Mouse (Mus musculus): Measurements from ENCODE around the gene Chrna3. TPM values are rescaled to one million over a fixed set of nuclear protein-coding genes. Genes with fewer than 3 reads are reported as not detected.

Gene Chrna3
- polyA plus RNA-seq, 1 experiment, result not detected

DNA sequence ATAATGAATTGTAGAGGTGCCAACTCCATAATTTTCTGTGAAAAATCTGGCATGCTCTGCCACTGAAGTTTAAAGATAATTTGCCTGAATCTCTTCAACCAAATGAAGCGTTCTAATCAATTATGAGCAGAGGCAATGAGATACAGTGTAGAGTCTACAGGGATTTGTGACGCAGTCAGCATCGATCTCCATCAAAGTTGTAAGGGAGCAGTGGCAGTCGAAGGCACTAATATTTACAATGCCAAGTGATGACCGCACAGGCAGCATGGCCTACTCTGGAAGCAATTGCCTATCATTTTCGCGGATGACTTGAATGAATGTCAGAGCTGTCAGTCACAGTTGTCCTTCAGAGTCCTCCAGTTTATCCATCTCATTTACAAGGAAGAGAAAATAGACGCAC lies 45.7 kb downstream of the Chrna3 start, which contains the start of gene Chrna5:
TSS of gene Chrna5 (plus strand) at position 207 of the 400 bp plus-strand sequence.
- TF ChIP-seq POLR2A (IDR thresholded peaks at IDR 0.05; ENCODE audit: low read depth, low read length) (no peak), CTCF (IDR thresholded peaks at IDR 0.05; ENCODE audit: extremely low read depth, insufficient read depth, insufficient read length, insufficient replicate concordance) (no peak)
- WGBS, result 80% methylated on average over 8 of the region's 8 CpGs
- no peak for DNase-seq (ENCODE audit: low read depth in 1 of 2, low spot score in 2 of 2)
- H3K4me1 ChIP-seq (ENCODE audit: control insufficient read depth, insufficient read depth, insufficient read length), result peaks cover 3% of the 10 kb centered on the region; the same call in 1 of the 2 replicates
- H3K27ac ChIP-seq (ENCODE audit: insufficient read depth, low read length), result no peak within 1 kb of the TSS
- peaks cover 14% of the 10 kb centered on the region for H3K27me3 ChIP-seq (ENCODE audit: control insufficient read depth, insufficient read depth, low read length)
- no peaks in the 10 kb centered on the region for H3K36me3 ChIP-seq (ENCODE audit: control insufficient read depth, insufficient read depth, low read length)
- peak within 1 kb of the TSS; percentile 54; the same call in 1 of the 2 replicates for H3K4me3 ChIP-seq (ENCODE audit: extremely low read depth, insufficient read depth, insufficient read length)

DNA sequence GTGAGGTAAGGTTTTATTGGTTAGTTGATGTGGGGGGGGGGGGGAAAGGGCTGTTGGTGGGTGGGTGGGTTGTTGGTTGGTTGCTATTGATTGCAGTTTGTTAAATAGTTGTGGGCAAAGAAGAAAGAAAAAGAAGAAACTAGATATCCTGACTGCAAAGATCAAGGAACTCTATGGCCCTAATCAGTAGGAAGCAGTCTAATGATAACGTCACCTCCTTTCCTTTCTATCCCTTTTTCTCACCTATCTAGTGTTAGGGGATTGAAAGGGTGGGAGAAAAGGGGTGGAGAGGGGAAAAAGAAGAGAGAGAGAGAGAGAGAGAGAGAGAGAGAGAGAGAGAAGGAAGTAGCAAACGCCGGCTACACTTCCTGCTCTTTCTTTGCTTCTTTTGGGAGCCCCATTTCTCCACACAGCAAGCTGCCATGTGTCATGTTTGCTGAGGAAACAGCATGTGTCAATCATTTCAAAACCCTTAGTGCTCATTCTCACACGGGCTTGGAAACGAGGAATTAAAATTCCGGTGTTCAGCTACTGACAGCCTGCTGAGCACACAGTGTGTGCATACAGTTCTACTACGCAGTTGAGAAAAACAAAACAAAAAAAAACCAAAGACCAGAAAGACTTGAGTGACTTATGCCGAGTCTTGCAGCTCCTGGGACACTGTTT lies 56.3 kb downstream of the Chrna3 start:
- TF ChIP-seq CTCF (IDR thresholded peaks at IDR 0.05; ENCODE audit: extremely low read depth, insufficient read depth, insufficient read length, insufficient replicate concordance) (no peak), POLR2A (IDR thresholded peaks at IDR 0.05; ENCODE audit: low read depth, low read length) (no peak)
- H3K4me1 ChIP-seq (ENCODE audit: control insufficient read depth, insufficient read depth, insufficient read length), result no peaks in the 10 kb centered on the region
- H3K27ac ChIP-seq (ENCODE audit: insufficient read depth, low read length), result no peak overlapping the region
- WGBS, result 50% methylated on average over 8 of the region's 8 CpGs
- no peaks in the 10 kb centered on the region for H3K36me3 ChIP-seq (ENCODE audit: control insufficient read depth, insufficient read depth, low read length)
- no peaks in the 10 kb centered on the region; the same call in 1 of the 2 replicates for H3K27me3 ChIP-seq (ENCODE audit: control insufficient read depth, insufficient read depth, low read length)
- DNase-seq (ENCODE audit: low read depth in 1 of 2, low spot score in 2 of 2), result no peak
- no peak overlapping the region for H3K4me3 ChIP-seq (ENCODE audit: extremely low read depth, insufficient read depth, insufficient read length)

DNA sequence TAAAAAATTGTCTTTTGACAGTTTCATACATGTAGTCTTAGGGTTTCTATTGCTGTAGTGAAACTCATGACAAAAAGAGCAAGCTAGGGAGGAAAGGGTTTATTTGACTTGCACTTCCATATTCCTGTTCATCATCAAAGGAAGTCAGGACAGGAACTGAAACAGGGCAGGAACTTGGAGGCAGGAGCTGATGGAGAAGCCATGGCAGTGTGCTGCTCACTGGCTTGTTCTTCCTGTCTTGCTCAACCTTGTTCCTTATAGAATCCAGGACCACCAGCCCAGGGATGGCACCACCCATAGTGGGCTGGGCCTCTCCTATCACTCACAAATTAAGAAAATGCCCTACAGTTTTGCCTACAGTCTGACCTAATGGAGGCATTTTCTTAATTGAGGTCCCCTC lies 62.7 kb downstream of the Chrna3 start:
- DNase-seq (ENCODE audit: low read depth in 1 of 2, low spot score in 2 of 2), result no peak
- Histone ChIP-seq H3K27me3 (ENCODE audit: control insufficient read depth, insufficient read depth, low read length) (no peaks in the 10 kb centered on the region), H3K4me3 (ENCODE audit: extremely low read depth, insufficient read depth, insufficient read length) (no peak overlapping the region), H3K4me1 (ENCODE audit: control insufficient read depth, insufficient read depth, insufficient read length) (no peaks in the 10 kb centered on the region; the same call in 1 of the 2 replicates), H3K27ac (ENCODE audit: insufficient read depth, low read length) (no peak overlapping the region), H3K36me3 (ENCODE audit: control insufficient read depth, insufficient read depth, low read length) (peaks cover 2% of the 10 kb centered on the region)
- TF ChIP-seq POLR2A (IDR thresholded peaks at IDR 0.05; ENCODE audit: low read depth, low read length), result no peak
- TF ChIP-seq CTCF (IDR thresholded peaks at IDR 0.05; ENCODE audit: extremely low read depth, insufficient read depth, insufficient read length, insufficient replicate concordance), result no peak

DNA sequence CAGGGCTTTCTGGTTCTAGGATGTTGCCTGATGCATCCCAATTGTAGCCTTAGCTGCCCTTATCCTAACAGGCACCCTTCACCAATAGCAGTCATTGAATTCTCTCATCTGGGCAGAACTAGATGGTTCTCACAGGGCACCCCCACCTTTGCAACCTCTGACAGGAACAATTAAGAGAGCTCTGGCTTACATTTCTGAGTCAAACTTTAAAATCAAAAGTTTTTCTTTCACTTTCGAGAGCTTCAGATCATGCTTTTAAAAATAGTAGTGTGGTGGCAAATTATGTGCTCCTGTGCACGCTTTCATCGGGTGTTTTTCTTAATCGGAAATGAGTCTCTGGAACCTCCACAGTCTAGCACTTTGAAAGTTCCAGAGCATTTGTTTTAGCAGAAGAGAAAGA lies 65.3 kb downstream of the Chrna3 start:
- Histone ChIP-seq H3K27me3 (ENCODE audit: control insufficient read depth, insufficient read depth, low read length) (no peaks in the 10 kb centered on the region), H3K4me1 (ENCODE audit: control insufficient read depth, insufficient read depth, insufficient read length) (no peaks in the 10 kb centered on the region; the same call in 1 of the 2 replicates), H3K27ac (ENCODE audit: insufficient read depth, low read length) (no peak overlapping the region), H3K36me3 (ENCODE audit: control insufficient read depth, insufficient read depth, low read length) (peaks cover 19% of the 10 kb centered on the region), H3K4me3 (ENCODE audit: extremely low read depth, insufficient read depth, insufficient read length) (no peak overlapping the region)
- TF ChIP-seq POLR2A (IDR thresholded peaks at IDR 0.05; ENCODE audit: low read depth, low read length) (no peak), CTCF (IDR thresholded peaks at IDR 0.05; ENCODE audit: extremely low read depth, insufficient read depth, insufficient read length, insufficient replicate concordance) (no peak)
- DNase-seq (ENCODE audit: low read depth in 1 of 2, low spot score in 2 of 2), result no peak
- WGBS, result 25% methylated on average over 4 of the region's 4 CpGs

Other genes with a start within 250 kb of the Chrna3 start
- 3.0 and 3.3 TPM in 2 replicates for gene Ireb2, start 162.8 kb downstream of the Chrna3 start, polyA plus RNA-seq (2012; rRNA removed)
- 0.25 and 0.34 TPM in 2 replicates for gene Hykk, start 109.3 kb downstream of the Chrna3 start, polyA plus RNA-seq (2012; rRNA removed)
- gene Psma4, start 75.8 kb downstream of the Chrna3 start, polyA plus RNA-seq (2012; rRNA removed), result 21.8 and 24.6 TPM in 2 replicates
- gene AY074887, start 75.6 kb downstream of the Chrna3 start, polyA plus RNA-seq (2012; rRNA removed), result 0.16 TPM in 1 of 2 replicates, not detected in the other
- gene Chrna5, start 45.7 kb downstream of the Chrna3 start, polyA plus RNA-seq (2012; rRNA removed), result not detected in 2 replicates
- 0.40 and 0.76 TPM in 2 replicates for gene Chrnb4, start 22.2 kb upstream of the Chrna3 start, polyA plus RNA-seq (2012; rRNA removed)
- 8.3 and 10.8 TPM in 2 replicates for gene Ube2q2, start 122.3 kb upstream of the Chrna3 start, polyA plus RNA-seq (2012; rRNA removed)
- 8.9 and 9.5 TPM in 2 replicates for gene Fbxo22, start 182.4 kb upstream of the Chrna3 start, polyA plus RNA-seq (2012; rRNA removed)